13 mouse cellular contexts compared by ENCODE assay signal in the genomic region with DNA sequence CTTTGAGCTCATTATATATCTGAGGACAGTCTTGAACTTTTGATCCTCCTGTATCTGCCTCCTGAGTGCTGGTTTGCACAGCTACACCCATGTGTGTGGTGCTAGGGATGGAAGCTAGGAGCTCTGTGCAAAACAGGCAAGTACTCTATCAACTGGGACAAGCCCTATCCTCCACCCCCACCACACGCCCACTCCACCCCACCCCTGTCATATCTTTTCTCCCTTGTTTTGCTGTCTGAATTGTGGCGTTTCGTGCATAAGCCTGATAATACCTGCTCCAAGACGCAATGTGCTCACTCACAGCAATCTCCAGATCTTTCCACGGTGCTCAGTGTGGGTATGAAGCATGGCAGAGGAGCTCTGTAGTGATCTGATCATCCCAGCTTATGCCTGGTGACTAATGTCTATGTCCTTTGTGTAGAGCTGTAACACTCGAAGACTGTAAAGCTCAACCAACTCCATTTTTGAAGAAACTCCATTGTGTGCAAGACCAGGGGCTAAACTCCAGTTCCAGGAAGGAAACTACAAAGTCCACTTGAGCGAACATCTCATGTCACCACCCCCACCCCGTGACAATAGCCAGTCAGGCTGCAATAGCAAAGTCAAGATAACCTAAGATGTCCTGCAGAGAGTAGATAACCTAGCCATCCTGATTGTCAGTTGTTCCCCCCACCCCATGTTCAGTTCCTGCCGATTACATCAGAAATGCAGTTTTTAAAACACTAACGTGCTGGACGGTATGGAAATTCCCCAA. TPM values are rescaled to one million over a fixed set of nuclear protein-coding genes. Genes with fewer than 3 reads are reported as not detected.
DNase-seq lines count a peak whose midpoint lies in the region; ATAC-seq and TF ChIP-seq lines count a peak whose summit lies in the region.
"Had no signal": no experiment of that assay in that cellular context is flagged by ENCODE, and none has a peak within 500 bp of the region (broad histone marks: within the 10 kb centered on the region; RNA-seq: fewer than 3 reads in every experiment).

No protein-coding gene starts in this region.

- no peak for ATAC-seq in forebrain, embryonic 13.5 days
- peak; percentile 79 for ATAC-seq in lung, embryonic 14.5 days (ENCODE audit: insufficient read depth)
- peak; percentile 85 for ATAC-seq in erythroid progenitor cell, adult 5-6 weeks (replicated peaks; ENCODE audit: low FRiP score, poor library complexity, severe bottlenecking)
- ATAC-seq: Patski had no signal

- no peak overlapping the region for H3K4me3 ChIP-seq in forebrain, embryonic 10.5 days
- H3K4me3 ChIP-seq in forebrain, embryonic 13.5 days = no peak overlapping the region
- H3K4me3 ChIP-seq in lung, embryonic 14.5 days (ENCODE audit: low read depth, low read length) = no peak overlapping the region
- H3K4me3 ChIP-seq in megakaryocyte, embryonic 14.5 days (replicated peaks) = peak overlapping the region; percentile 54
- H3K4me3 ChIP-seq: left cerebral cortex, adult 2 months; midbrain, embryonic 12.5 days had no signal

- H3K27ac ChIP-seq in forebrain, embryonic 10.5 days = peak overlapping the region; percentile 68
- no peak overlapping the region for H3K27ac ChIP-seq in forebrain, embryonic 13.5 days
- H3K27ac ChIP-seq in lung, embryonic 14.5 days (ENCODE audit: low read depth) = no peak overlapping the region
- H3K27ac ChIP-seq: left cerebral cortex, adult 2 months; midbrain, embryonic 12.5 days had no signal

- no peaks in the 10 kb centered on the region for H3K27me3 ChIP-seq in forebrain, embryonic 10.5 days (ENCODE audit: poor library complexity, severe bottlenecking)
- no peaks in the 10 kb centered on the region for H3K27me3 ChIP-seq in forebrain, embryonic 13.5 days
- H3K27me3 ChIP-seq in lung, embryonic 14.5 days (ENCODE audit: insufficient read depth, low read length) = no peaks in the 10 kb centered on the region
- H3K27me3 ChIP-seq in megakaryocyte, embryonic 14.5 days (replicated peaks) = peaks cover 4% of the 10 kb centered on the region
- H3K27me3 ChIP-seq: midbrain, embryonic 12.5 days; Patski had no signal

- WGBS in forebrain, embryonic 10.5 days = 88% methylated on average over 11 of the region's 11 CpGs
- 87% methylated on average over 11 of the region's 11 CpGs for WGBS in forebrain, embryonic 13.5 days
- WGBS in lung, embryonic 14.5 days = 59% methylated on average over 11 of the region's 11 CpGs

- no peaks in the 10 kb centered on the region for H3K36me3 ChIP-seq in forebrain, embryonic 10.5 days (replicated peaks)
- H3K36me3 ChIP-seq in forebrain, embryonic 13.5 days (ENCODE audit: poor library complexity, severe bottlenecking) = no peaks in the 10 kb centered on the region
- no peaks in the 10 kb centered on the region for H3K36me3 ChIP-seq in lung, embryonic 14.5 days (ENCODE audit: insufficient read depth)
- H3K36me3 ChIP-seq in megakaryocyte, embryonic 14.5 days (replicated peaks; ENCODE audit: low read length) = no peaks in the 10 kb centered on the region
- H3K36me3 ChIP-seq: midbrain, embryonic 12.5 days had no signal

- no peak for DNase-seq in forebrain, embryonic 10.5 days (ENCODE audit: extremely low spot score, low spot score)
- no peak for DNase-seq in lung, embryonic 14.5 days
- DNase-seq in lung, postnatal 14 days = no peak
- no peak for DNase-seq in testis, postnatal 10 days (ENCODE audit: low spot score)
- DNase-seq in kidney, postnatal 10 days = no peak

- H3K9me3 ChIP-seq in forebrain, embryonic 10.5 days = no peaks in the 10 kb centered on the region
- H3K9me3 ChIP-seq in forebrain, embryonic 13.5 days (replicated peaks) = no peaks in the 10 kb centered on the region; the same call in 1 of the 2 replicates
- no peaks in the 10 kb centered on the region for H3K9me3 ChIP-seq in lung, embryonic 14.5 days (ENCODE audit: low read depth, low read length)
- H3K9me3 ChIP-seq in megakaryocyte, embryonic 14.5 days = peaks cover 8% of the 10 kb centered on the region; the same call in 1 of the 2 replicates
- H3K9me3 ChIP-seq: midbrain, embryonic 12.5 days had no signal

- H3K9ac ChIP-seq in forebrain, embryonic 13.5 days = no peak overlapping the region
- H3K9ac ChIP-seq in lung, embryonic 14.5 days = no peak overlapping the region
- H3K9ac ChIP-seq: midbrain, embryonic 12.5 days had no signal

- no peak overlapping the region for H3K4me2 ChIP-seq in forebrain, embryonic 13.5 days
- H3K4me2 ChIP-seq in lung, embryonic 14.5 days = no peak overlapping the region
- H3K4me2 ChIP-seq: midbrain, embryonic 12.5 days had no signal

- peaks cover 5% of the 10 kb centered on the region; the same call in 1 of the 2 replicates for H3K4me1 ChIP-seq in forebrain, embryonic 10.5 days
- H3K4me1 ChIP-seq in forebrain, embryonic 13.5 days = 0 out of 2 replicates have a peak, but pooled peaks cover 3% of the 10 kb centered on the region
- no peaks in the 10 kb centered on the region for H3K4me1 ChIP-seq in lung, embryonic 14.5 days (ENCODE audit: insufficient read depth)
- peaks cover 28% of the 10 kb centered on the region for H3K4me1 ChIP-seq in megakaryocyte, embryonic 14.5 days
- H3K4me1 ChIP-seq: midbrain, embryonic 12.5 days had no signal

- no peak for TF ChIP-seq CTCF in lung, embryonic 14.5 days (IDR thresholded peaks at IDR 0.05; ENCODE audit: low read depth)

RNA-seq across cellular contexts. Expression of a gene that starts 52.2 kb away (rescaled TPM):
- polyA plus RNA-seq in forebrain, embryonic 10.5 days (2016; fragmentation: Nextera tagmentation; extraction: Ambion mirVana) = 0.58 and 0.76 TPM in 2 replicates
- polyA plus RNA-seq in forebrain, embryonic 13.5 days (2015; fragmentation: Nextera tagmentation; extraction: Ambion mirVana) = not detected in 2 replicates
- polyA plus RNA-seq in lung, embryonic 14.5 days (2014; fragmentation: Nextera tagmentation; extraction: Ambion mirVana) = 0.09 TPM in 1 of 2 replicates, not detected in the other
- 0.72 TPM in 1 of 2 replicates, not detected in the other for total RNA-seq in erythroid progenitor cell, adult 5-6 weeks (2015; ENCODE audit: low replicate concordance)
- total RNA-seq in erythroid progenitor cell, adult 5-6 weeks (2017; ENCODE audit: low replicate concordance) = not detected in 2 replicates
- polyA plus RNA-seq in megakaryocyte, embryonic 14.5 days (2012; ENCODE audit: insufficient read depth, low replicate concordance) = not detected in 2 replicates
- total RNA-seq: adrenal gland, postnatal 4 days; left cerebral cortex, adult 2 months had no signal
- polyA plus RNA-seq: cortical plate, adult 2 months had no signal
